8 mouse cellular contexts compared by ENCODE assay signal in genomic region chr15:85858980-85859489, GRCm38 (mm10). TPM values are rescaled to one million over a fixed set of nuclear protein-coding genes. Genes with fewer than 3 reads are reported as not detected.
A peak's percentile ranks its signal among the peaks of the same experiment; 100 is the strongest.
DNase-seq lines count a peak whose midpoint lies in the region; ATAC-seq and TF ChIP-seq lines count a peak whose summit lies in the region.

No protein-coding gene starts in this region.

- TF ChIP-seq CTCF in G1E (IDR thresholded peaks at IDR 0.05; ENCODE audit: low read depth, low read length): no peak
- TF ChIP-seq CTCF in small intestine, adult 2 months (IDR thresholded peaks at IDR 0.05; ENCODE audit: extremely low read depth, insufficient read length, insufficient replicate concordance, low read depth, low read length): no peak

- no peak for TF ChIP-seq POLR2A in small intestine, adult 2 months (IDR thresholded peaks at IDR 0.05; ENCODE audit: low read depth, low read length)

- H3K36me3 ChIP-seq in heart, embryonic 14.5 days (ENCODE audit: control insufficient read depth, insufficient read depth, low read length): peaks cover 26% of the 10 kb centered on the region
- peaks cover 41% of the 10 kb centered on the region for H3K36me3 ChIP-seq in G1E (replicated peaks)
- peaks cover 27% of the 10 kb centered on the region for H3K36me3 ChIP-seq in forebrain, embryonic 12.5 days (replicated peaks)
- peaks cover 24% of the 10 kb centered on the region for H3K36me3 ChIP-seq in limb, embryonic 15.5 days
- H3K36me3 ChIP-seq in small intestine, adult 2 months (ENCODE audit: control insufficient read depth, insufficient read depth, low read length): peaks cover 6% of the 10 kb centered on the region

- 12% methylated on average over 15 of the region's 15 CpGs for WGBS in heart, embryonic 14.5 days
- 11% methylated on average over 15 of the region's 15 CpGs for WGBS in forebrain, embryonic 12.5 days
- WGBS in limb, embryonic 15.5 days: 8% methylated on average over 15 of the region's 15 CpGs
- 8% methylated on average over 15 of the region's 15 CpGs for WGBS in small intestine, adult 2 months

- peak overlapping the region; percentile 76 for H3K9ac ChIP-seq in heart, embryonic 14.5 days (ENCODE audit: low read length)
- peak overlapping the region; percentile 87 for H3K9ac ChIP-seq in forebrain, embryonic 12.5 days
- peak overlapping the region; percentile 64 for H3K9ac ChIP-seq in limb, embryonic 15.5 days

- H3K4me2 ChIP-seq in heart, embryonic 14.5 days (ENCODE audit: low read length): peak overlapping the region; percentile 71
- H3K4me2 ChIP-seq in forebrain, embryonic 12.5 days: peak overlapping the region; percentile 86
- peak overlapping the region; percentile 89 for H3K4me2 ChIP-seq in limb, embryonic 15.5 days

- no peaks in the 10 kb centered on the region for H3K9me3 ChIP-seq in heart, embryonic 14.5 days (ENCODE audit: control insufficient read depth, low read length)
- H3K9me3 ChIP-seq in G1E (replicated peaks): no peaks in the 10 kb centered on the region
- no peaks in the 10 kb centered on the region for H3K9me3 ChIP-seq in forebrain, embryonic 12.5 days
- H3K9me3 ChIP-seq in limb, embryonic 15.5 days: no peaks in the 10 kb centered on the region

- DNase-seq in heart, postnatal 10 days: no peak
- DNase-seq in G1E (ENCODE audit: low spot score): peak; percentile 23
- no peak for DNase-seq in urinary bladder, postnatal 25 days (ENCODE audit: low spot score)

- peak overlapping the region; percentile 64 to 75 for H3K4me3 ChIP-seq in heart, embryonic 14.5 days (ENCODE audit: control insufficient read depth in 1 of 2, insufficient read depth in 1 of 2, low read depth in 1 of 2, low read length in 2 of 2)
- peak overlapping the region; percentile 89 for H3K4me3 ChIP-seq in G1E (ENCODE audit: low read depth, low read length)
- peak overlapping the region; percentile 78 for H3K4me3 ChIP-seq in forebrain, embryonic 12.5 days (replicated peaks)
- H3K4me3 ChIP-seq in limb, embryonic 15.5 days: peak overlapping the region; percentile 77
- H3K4me3 ChIP-seq in small intestine, adult 2 months (ENCODE audit: low read depth, low read length): peak overlapping the region; percentile 75

- ATAC-seq in heart, embryonic 14.5 days (ENCODE audit: insufficient number of reproducible peaks, insufficient read depth, low FRiP score, low read depth): no peak
- peak; percentile 24; the same call in 1 of the 2 replicates for ATAC-seq in G1E (ENCODE audit: extremely low read depth, insufficient number of reproducible peaks, low FRiP score, poor library complexity, severe bottlenecking)
- peak; percentile 57 for ATAC-seq in forebrain, embryonic 12.5 days (ENCODE audit: low FRiP score)
- ATAC-seq in limb, embryonic 15.5 days (ENCODE audit: insufficient number of reproducible peaks, low FRiP score, low TSS enrichment, low read depth): no peak
- ATAC-seq in cerebellum, adult (ENCODE audit: insufficient number of reproducible peaks, low FRiP score, low TSS enrichment): no peak; the same call in 1 of the 2 replicates

- peak overlapping the region; percentile 38 to 49; a peak in 3 of 4 replicates for H3K27ac ChIP-seq in heart, embryonic 14.5 days (replicated peaks in 1 of 2; ENCODE audit: control insufficient read depth in 1 of 2, insufficient read depth in 1 of 2, low read depth in 2 of 2, low read length in 2 of 2)
- peak overlapping the region; percentile 59 for H3K27ac ChIP-seq in forebrain, embryonic 12.5 days
- peak overlapping the region; percentile 75 for H3K27ac ChIP-seq in limb, embryonic 15.5 days
- H3K27ac ChIP-seq in small intestine, adult 2 months (ENCODE audit: insufficient read depth, low read depth, low read length): no peak overlapping the region

- intact Hi-C loops in heart, postnatal 10 days (cut with DNase I): loop anchor here (2.0 kb wide), 1 partner anchor 20 kb away; the partner anchor contains the start of gene Trmu

- peaks cover 4 to 19% of the 10 kb centered on the region in 2 experiments for H3K4me1 ChIP-seq in heart, embryonic 14.5 days (ENCODE audit: control insufficient read depth in 2 of 2, insufficient read depth in 2 of 2, low read length in 2 of 2)
- peaks cover 54% of the 10 kb centered on the region for H3K4me1 ChIP-seq in G1E (ENCODE audit: insufficient read depth, low read depth, low read length)
- peaks cover 25% of the 10 kb centered on the region for H3K4me1 ChIP-seq in forebrain, embryonic 12.5 days
- peaks cover 24% of the 10 kb centered on the region for H3K4me1 ChIP-seq in limb, embryonic 15.5 days
- H3K4me1 ChIP-seq in small intestine, adult 2 months (ENCODE audit: control insufficient read depth, insufficient read depth, insufficient read length, low read length): peaks cover 2% of the 10 kb centered on the region; the same call in 1 of the 2 replicates

- H3K27me3 ChIP-seq in heart, embryonic 14.5 days (ENCODE audit: control insufficient read depth, insufficient read depth, low read length): no peaks in the 10 kb centered on the region
- no peaks in the 10 kb centered on the region; the same call in 1 of the 2 replicates for H3K27me3 ChIP-seq in G1E (ENCODE audit: insufficient read depth, low read length)
- H3K27me3 ChIP-seq in forebrain, embryonic 12.5 days: no peaks in the 10 kb centered on the region
- no peaks in the 10 kb centered on the region for H3K27me3 ChIP-seq in limb, embryonic 15.5 days
- H3K27me3 ChIP-seq in small intestine, adult 2 months (ENCODE audit: control insufficient read depth, insufficient read depth, low read length): no peaks in the 10 kb centered on the region

RNA-seq across cellular contexts. Expression of gene Gtse1, which starts 0.5 kb away (rescaled TPM):
- 18.9 and 21.8 TPM in 2 replicates for polyA plus RNA-seq in heart, embryonic 14.5 days (2014; fragmentation: Nextera tagmentation; extraction: Ambion mirVana)
- total RNA-seq in heart, postnatal 10 days (2021): 1 to 10 TPM; 4.5 to 4.6 TPM
- total RNA-seq in G1E (2014; fragmentation: Nextera tagmentation) (50.6 and 54.3 TPM in 2 replicates), G1E (2017) (26.3 TPM in 2 replicates)
- polyA plus RNA-seq in G1E (2012): 92.1 and 99.4 TPM in 2 replicates
- 44.1 and 44.6 TPM in 2 replicates for polyA plus RNA-seq in forebrain, embryonic 12.5 days (2016; fragmentation: Nextera tagmentation; extraction: Ambion mirVana)
- 19.5 and 19.6 TPM in 2 replicates for polyA plus RNA-seq in limb, embryonic 15.5 days (2015; fragmentation: Nextera tagmentation; extraction: Ambion mirVana)
- polyA plus RNA-seq in small intestine, adult 2 months (2012; rRNA removed): 3.6 and 7.1 TPM in 2 replicates

RNA-seq across cellular contexts. Expression of gene Trmu, which starts 20.1 kb away (rescaled TPM):
- 24.9 and 26.5 TPM in 2 replicates for polyA plus RNA-seq in heart, embryonic 14.5 days (2014; fragmentation: Nextera tagmentation; extraction: Ambion mirVana)
- total RNA-seq in heart, postnatal 10 days (2021): 10 to 100 TPM; 30.5 to 32.9 TPM
- 10.6 and 21.2 TPM in 2 replicates for total RNA-seq in G1E (2014; fragmentation: Nextera tagmentation)
- 28.6 and 30.5 TPM in 2 replicates for total RNA-seq in G1E (2017)
- 41.1 TPM in 2 replicates for polyA plus RNA-seq in G1E (2012)
- 43.2 and 48.0 TPM in 2 replicates for polyA plus RNA-seq in forebrain, embryonic 12.5 days (2016; fragmentation: Nextera tagmentation; extraction: Ambion mirVana)
- 49.1 and 51.3 TPM in 2 replicates for polyA plus RNA-seq in limb, embryonic 15.5 days (2015; fragmentation: Nextera tagmentation; extraction: Ambion mirVana)
- polyA plus RNA-seq in small intestine, adult 2 months (2012; rRNA removed): 10.1 and 16.0 TPM in 2 replicates

RNA-seq across cellular contexts. Expression of gene Ttc38, which starts 26.9 kb away (rescaled TPM):
- polyA plus RNA-seq in heart, embryonic 14.5 days (2014; fragmentation: Nextera tagmentation; extraction: Ambion mirVana): 4.1 and 4.2 TPM in 2 replicates
- total RNA-seq in heart, postnatal 10 days (2021): 1 to 10 TPM; 7.5 to 8.5 TPM
- total RNA-seq in G1E (2014; fragmentation: Nextera tagmentation) (1.6 and 1.7 TPM in 2 replicates), G1E (2017) (3.2 and 5.2 TPM in 2 replicates)
- polyA plus RNA-seq in G1E (2012): 1.5 and 2.3 TPM in 2 replicates
- 2.7 and 3.0 TPM in 2 replicates for polyA plus RNA-seq in forebrain, embryonic 12.5 days (2016; fragmentation: Nextera tagmentation; extraction: Ambion mirVana)
- 8.0 TPM in 2 replicates for polyA plus RNA-seq in limb, embryonic 15.5 days (2015; fragmentation: Nextera tagmentation; extraction: Ambion mirVana)
- polyA plus RNA-seq in small intestine, adult 2 months (2012; rRNA removed): 4.4 and 8.1 TPM in 2 replicates

RNA-seq across cellular contexts. Expression of gene Pkdrej, which starts 37.5 kb away (rescaled TPM):
- polyA plus RNA-seq in heart, embryonic 14.5 days (2014; fragmentation: Nextera tagmentation; extraction: Ambion mirVana): 0.28 and 0.66 TPM in 2 replicates
- 1 to 10 TPM; 2.3 to 2.9 TPM for total RNA-seq in heart, postnatal 10 days (2021)
- total RNA-seq in G1E (2014; fragmentation: Nextera tagmentation) (not detected in 2 replicates), G1E (2017) (0.06 and 0.11 TPM in 2 replicates)
- polyA plus RNA-seq in G1E (2012): not detected in 2 replicates
- 0.10 TPM in 1 of 2 replicates, not detected in the other for polyA plus RNA-seq in forebrain, embryonic 12.5 days (2016; fragmentation: Nextera tagmentation; extraction: Ambion mirVana)
- 0.14 and 0.24 TPM in 2 replicates for polyA plus RNA-seq in limb, embryonic 15.5 days (2015; fragmentation: Nextera tagmentation; extraction: Ambion mirVana)
- 0.05 and 0.09 TPM in 2 replicates for polyA plus RNA-seq in small intestine, adult 2 months (2012; rRNA removed)

RNA-seq across cellular contexts. Expression of gene Cdpf1, which starts 47.5 kb away (rescaled TPM):
- 47.7 and 53.5 TPM in 2 replicates for polyA plus RNA-seq in heart, embryonic 14.5 days (2014; fragmentation: Nextera tagmentation; extraction: Ambion mirVana)
- total RNA-seq in heart, postnatal 10 days (2021): 10 to 100 TPM; 39.2 to 40.9 TPM
- total RNA-seq in G1E (2014; fragmentation: Nextera tagmentation): 9.7 and 14.7 TPM in 2 replicates
- 10.9 and 11.6 TPM in 2 replicates for total RNA-seq in G1E (2017)
- polyA plus RNA-seq in G1E (2012): 7.2 and 14.7 TPM in 2 replicates
- polyA plus RNA-seq in forebrain, embryonic 12.5 days (2016; fragmentation: Nextera tagmentation; extraction: Ambion mirVana): 17.9 and 18.5 TPM in 2 replicates
- 32.0 and 34.6 TPM in 2 replicates for polyA plus RNA-seq in limb, embryonic 15.5 days (2015; fragmentation: Nextera tagmentation; extraction: Ambion mirVana)
- 21.4 and 27.4 TPM in 2 replicates for polyA plus RNA-seq in small intestine, adult 2 months (2012; rRNA removed)

Comparison
In these comparisons a context has a peak if more than half of its experiments do, and no peak if none do; other contexts are left out.
1. ATAC-seq: peak in G1E (single experiment) and forebrain, embryonic 12.5 days (single experiment); none in heart, embryonic 14.5 days (single experiment), limb, embryonic 15.5 days (single experiment) and cerebellum, adult (single experiment).
2. Peak in every context shown above with its lines, with median percentiles within 50 percentile points of each other: H3K4me2 ChIP-seq, H3K4me3 ChIP-seq and H3K9ac ChIP-seq.